Mouse (Mus musculus) testis, postnatal 14 days (tissue): ENCODE results near the gene Rps15a.
A peak's percentile ranks its signal among the peaks of the same experiment; 100 is the strongest.

ENCODE experiments used
- DNase-seq: peaks from one replicate; pipeline ENCODE4 v3.0.0; 2021; ENCODE audit warnings: low spot score

Gene Rps15a

DNA sequence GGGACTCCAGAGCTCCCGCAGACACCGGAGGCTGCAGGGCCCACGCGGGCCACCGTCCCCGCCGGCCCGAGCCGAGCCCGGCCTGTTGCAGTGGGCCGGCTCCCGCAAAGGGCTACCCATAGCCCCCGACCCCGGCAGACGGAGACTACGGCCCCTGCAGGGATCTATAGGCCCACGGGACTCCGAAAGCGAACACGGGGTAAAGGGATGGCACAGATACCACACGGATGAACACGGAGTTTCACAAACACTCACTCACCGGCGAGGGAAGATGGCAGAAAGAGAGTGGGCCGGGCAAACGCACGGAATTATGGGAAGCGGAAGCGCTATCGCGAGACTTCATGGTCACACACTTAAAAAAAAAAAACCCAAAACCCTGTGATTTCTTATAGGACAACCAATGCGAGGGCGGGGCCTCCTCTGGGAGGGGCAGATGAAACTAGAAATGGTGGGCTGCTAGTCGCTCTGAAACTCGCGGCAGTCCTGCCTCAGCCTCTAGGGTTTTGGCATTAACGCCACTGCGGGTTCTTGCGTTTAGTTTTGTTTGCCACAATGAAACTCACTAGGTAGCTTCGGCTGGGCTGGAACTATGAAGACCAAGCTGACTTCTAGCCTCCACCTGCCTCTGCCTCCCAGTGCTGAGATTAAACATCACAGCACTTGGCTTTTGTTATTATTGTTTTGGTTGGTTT lies at the start of gene Rps15a:
Rps15a (minus strand) TSS at position 312 of the 692 bp plus-strand sequence.
- peak; percentile 94 for DNase-seq

GRCm38 (mm10) chr7:118163006-118163405 lies 47.0 kb upstream of the Rps15a start:
- no peak for DNase-seq

DNA sequence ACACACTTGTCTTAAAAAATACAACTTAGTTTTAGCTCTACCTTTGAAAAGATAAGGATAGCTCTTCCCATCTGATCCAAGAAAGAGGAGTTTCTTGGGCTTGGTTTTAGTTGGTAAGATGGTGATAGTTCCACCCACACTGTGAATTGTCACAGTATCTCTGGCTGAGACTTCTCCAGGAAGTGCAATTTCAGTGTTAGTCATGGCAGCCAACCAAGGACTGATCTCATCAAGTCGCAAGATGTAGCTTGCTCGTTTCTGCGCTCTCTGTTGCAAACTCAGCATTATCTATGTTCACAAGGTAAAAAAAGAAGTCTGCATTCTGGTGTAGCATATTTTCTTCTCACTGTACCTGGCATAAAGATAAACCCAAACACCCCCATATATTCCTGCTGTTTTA lies 44.1 kb upstream of the Rps15a start:
- peak; percentile 12 for DNase-seq

DNA sequence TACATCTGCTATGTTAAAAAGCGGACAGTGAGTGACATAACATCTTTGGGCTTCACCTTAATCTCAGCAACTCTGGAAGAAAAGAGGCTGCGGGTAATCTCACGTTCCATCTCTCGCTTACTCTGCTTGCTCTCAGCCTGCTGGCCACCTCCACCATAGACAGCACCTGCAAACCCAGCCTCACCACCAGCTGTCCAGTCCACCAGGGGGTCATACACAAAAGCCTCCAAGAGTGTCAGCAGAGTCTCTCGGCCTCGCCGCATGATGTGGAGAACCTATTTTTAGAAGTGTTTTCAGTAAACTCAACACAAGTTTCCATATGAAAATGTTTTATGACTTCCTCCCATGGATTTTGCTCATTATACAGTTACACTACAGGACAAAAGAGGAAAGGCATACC lies 40.5 kb upstream of the Rps15a start:
- DNase-seq, result no peak

GRCm38 (mm10) chr7:118154150-118154549 lies 38.2 kb upstream of the Rps15a start:
- DNase-seq, result no peak

GRCm38 (mm10) chr7:118143602-118144001 lies 27.6 kb upstream of the Rps15a start:
- no peak for DNase-seq

- DNase-seq, result no peak
These were observed 27.1 kb upstream of the Rps15a start for GRCm38 (mm10) chr7:118143123-118143522.

DNA sequence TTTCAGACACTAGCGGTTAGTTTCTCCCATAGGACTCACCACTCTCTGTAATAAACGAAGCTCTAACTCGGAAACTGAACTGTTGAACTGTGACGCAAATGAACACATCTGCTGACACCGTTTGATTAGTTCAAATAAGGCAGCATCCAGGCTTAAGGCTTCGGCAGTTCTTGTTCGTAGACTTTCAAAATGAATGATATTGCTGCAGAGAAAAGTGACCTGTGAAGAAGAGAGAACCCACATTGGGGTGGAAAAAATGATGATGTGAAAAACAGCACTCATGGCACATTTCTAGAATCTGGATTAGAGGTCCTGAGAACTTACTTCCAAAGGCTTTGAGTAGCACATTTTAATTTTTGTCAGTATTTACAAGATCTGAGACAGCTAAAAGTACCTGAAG lies 25.3 kb upstream of the Rps15a start:
- DNase-seq, result no peak

DNA sequence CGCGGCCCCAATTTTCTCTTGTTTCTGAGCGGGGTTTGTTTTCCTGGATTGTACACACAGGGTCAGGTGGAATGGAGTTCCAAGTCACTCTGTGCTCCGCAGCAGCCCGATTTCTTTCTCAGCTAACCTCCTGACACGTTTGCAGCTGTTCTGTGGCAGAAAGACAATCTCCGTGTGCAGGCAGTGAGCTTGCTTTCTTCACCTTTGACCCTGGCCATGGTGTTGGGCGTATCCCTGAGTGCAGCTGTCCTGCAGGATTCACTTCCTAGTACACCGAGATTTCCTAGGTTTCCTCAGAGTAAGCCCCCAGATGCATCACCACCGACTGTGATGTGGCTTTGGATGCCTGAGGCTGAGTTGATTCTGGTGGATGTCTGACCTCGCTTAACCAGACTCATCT lies 19.1 kb upstream of the Rps15a start:
- no peak for DNase-seq

DNA sequence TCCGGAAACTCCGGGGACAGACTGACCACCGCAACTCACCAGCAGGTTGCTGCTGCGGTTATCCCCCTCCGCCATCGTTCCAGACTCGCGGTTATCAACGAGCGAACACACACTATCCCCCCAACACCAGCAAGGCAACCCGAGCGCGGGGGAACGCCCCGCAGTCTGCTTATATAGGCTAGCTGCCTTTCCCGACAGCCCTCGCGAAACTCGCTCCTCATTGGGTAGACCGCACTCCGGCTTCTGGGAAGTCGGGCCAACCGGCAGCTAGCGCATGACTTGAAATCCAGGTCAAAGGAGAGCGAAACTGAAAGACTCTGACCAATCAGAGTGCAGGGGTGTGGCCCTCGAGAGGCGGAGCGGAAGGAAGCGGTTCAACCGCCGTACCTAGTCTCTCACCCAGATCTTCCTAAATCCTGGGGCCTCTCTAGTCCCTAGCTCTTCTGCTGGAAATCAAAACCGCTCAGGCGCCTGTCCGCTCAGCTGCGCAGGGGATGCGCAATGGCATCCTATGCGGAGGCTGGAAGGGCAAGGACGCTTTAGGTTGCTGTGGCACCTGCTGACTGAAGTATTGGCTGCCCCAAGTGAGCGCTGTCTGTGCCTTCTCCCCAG lies 13.5 kb upstream of the Rps15a start, which contains the start of gene Arl6ip1:
Arl6ip1 (minus strand) TSS at position 233 of the 612 bp plus-strand sequence.
- peak; percentile 99 for DNase-seq

- DNase-seq, result no peak
These were observed 13.0 kb upstream of the Rps15a start for GRCm38 (mm10) chr7:118128925-118129429.

GRCm38 (mm10) chr7:118126219-118126875 lies 10.4 kb upstream of the Rps15a start:
- DNase-seq, result no peak

DNA sequence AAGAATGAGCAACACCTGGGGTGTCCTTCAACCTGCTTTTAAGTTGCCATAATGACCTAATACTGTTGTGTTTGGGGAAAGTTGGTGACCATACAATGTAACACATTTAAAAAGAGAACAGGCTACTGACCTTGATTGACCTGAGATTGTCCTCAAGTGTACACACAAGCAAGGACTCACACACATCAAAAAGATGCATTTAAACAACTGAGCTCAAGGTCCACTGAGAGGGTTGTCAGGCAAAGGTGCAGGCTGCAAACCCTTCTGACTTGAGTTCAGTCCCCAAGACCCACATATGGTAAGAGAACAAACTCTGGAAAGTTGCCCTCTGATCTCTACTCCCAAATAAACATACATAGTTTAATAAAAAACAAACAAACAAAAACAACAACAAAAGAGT lies 9.7 kb upstream of the Rps15a start:
- no peak for DNase-seq

- peak; percentile 78 for DNase-seq
These were observed 7.8 kb upstream of the Rps15a start for GRCm38 (mm10) chr7:118123512-118124411.

DNA sequence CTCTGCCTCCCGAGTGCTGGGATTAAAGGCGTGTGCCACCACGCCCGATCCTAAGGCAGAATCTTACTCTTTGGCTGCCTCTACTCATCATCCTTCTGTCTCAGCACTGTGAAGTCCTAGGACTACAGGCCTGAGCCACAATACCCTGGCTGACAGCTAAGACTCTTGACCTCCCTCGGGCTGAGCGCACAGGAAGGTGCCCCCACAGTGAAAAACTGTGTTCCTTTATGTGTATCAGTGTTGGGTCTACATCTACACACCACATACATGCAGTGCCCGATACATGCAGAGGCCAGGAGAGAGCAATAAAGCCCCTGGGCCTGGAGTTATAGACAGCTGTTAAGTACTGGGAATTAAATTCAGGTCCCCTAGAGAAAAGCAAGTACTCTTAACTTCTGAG lies 6.2 kb upstream of the Rps15a start:
- DNase-seq, result no peak

- no peak for DNase-seq
These were observed 4.7 kb upstream of the Rps15a start for GRCm38 (mm10) chr7:118120654-118121053.

DNA sequence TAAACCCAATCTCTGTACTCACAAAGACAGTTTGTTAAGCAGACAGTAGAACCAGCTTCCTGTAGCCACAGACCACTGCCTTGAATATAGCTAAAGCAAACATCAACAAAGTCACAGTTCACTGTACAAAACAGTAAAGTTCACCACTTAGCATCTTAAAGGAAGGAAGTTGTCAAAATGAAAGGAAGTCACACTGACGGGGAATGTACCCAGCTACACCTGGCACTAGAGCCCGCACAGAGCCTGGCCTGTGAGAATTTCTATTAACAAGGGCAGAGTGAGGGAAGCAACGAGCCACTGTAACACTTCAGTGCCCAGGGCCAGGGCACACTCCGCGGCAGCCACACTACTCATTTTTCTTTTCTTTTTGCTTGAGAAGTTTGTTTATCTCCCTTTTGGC lies 4.0 kb upstream of the Rps15a start:
- no peak for DNase-seq

DNA sequence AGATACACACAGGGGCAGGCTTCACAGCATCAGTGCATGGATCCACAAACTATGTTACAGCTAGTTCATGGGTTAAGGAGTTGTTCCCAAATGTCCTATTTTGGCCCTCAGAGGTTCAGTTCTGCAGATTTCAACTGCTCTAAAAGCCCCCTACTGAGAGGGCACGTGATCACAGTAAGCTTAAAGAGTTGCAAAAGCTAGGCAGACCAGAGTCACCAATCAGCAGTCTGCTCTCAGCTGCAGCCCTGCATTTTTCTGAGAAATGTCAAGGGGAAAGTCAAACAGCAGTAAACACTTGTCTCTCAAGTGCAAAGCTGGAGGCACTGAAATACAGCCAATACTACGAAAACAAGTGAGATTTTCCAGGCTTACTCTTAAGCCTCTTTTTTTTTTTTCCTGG lies 3.2 kb upstream of the Rps15a start:
- no peak for DNase-seq

GRCm38 (mm10) chr7:118118426-118118825 lies 2.4 kb upstream of the Rps15a start:
- no peak for DNase-seq

DNA sequence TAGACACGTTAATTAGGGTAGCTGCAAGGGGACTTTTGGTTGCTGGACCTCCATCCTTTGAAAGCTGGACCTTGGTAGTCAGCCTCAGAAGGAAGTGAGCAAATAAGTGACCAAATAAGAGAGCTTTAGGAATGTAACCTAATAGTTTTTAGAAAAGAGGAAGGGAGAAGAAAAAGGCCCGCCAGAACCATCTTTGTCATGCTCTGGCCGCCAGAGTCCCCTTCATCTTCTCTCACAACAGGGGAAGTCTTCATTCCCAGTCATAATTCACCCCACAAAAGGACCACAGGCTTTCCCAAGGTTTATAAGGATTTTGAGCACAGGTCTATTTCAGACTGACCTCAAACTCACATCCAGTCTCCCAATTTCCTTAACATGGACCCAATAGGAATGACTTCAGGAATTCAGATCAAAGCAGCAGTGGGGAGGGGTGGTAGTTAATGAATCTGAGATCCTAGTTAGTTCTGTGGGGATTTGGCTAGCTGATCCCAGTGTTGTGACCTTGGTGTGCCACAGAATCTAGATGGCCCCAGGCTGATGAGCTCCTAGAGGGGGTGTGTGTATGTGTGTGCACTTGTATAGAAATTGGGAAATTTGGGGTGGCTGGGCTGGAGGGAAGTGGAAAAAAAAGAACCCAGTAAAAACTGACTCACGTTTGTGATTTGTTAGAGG lies 1.7 kb upstream of the Rps15a start:
- no peak for DNase-seq

- no peak for DNase-seq
These were observed 975 bp upstream of the Rps15a start for GRCm38 (mm10) chr7:118116787-118117538.
